Mouse (Mus musculus) liver, adult 2 months (tissue): ENCODE results near the gene Phf1.

Experiments used
- CTCF ChIP-seq: fragments of 200-500 bp; IDR thresholded peaks from 2 replicates; pipeline ENCODE4 v1.5.1; 2011; ENCODE audit warnings: low read depth, low read length, control low read depth
- POLR2A ChIP-seq: fragments of 200-500 bp; IDR thresholded peaks from 2 replicates; pipeline ENCODE4 v1.6.1; 2011; ENCODE audit warnings: low read length, control low read depth; ENCODE audit not compliant: insufficient read depth; ENCODE audit errors: extremely low read depth

DNA sequence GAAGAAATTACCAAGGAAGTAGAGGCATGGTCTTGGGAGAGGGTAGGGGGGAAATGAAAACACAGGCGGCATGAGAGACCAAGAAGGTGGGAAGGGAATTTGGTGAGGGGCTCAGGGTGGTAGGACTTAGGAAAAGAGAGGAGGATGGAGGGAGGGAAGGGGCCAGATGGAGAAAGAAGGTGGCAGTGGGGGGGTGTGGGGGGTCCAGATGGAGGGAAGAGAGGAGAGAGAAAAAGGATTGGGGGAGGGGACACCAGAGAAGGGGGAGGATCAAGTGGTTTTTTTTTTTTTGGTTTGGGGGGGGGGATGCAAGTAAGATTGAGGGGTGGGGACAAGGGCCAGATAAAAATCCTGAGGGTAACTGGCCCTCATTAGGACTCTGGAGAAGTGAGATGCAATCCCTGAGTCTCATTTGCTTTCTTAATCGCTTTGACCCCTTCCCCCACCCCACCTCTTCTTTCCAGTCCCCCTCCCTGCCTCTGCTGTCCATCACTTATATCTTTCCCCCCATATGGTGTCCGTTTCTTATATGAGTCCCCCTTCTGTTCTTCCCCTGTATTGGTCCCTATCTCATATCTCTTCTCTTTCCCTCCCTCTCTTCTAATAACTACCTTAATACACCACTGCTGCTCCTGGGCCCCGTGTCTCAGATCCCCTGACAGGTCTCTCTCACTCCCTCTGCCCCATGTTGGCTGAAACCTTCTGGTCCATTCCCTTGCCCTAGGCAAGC is 9.2 kb downstream of the Phf1 start:
- TF ChIP-seq POLR2A, result no peak
- no peak for TF ChIP-seq CTCF
